Mouse (Mus musculus): ENCODE measurements at regions not wholly inside any gene's neighbourhood (a gene's known extent, or its start where the extent isn't known, plus 50 kb on each side); places are given as distances from the start of the nearest gene placed in this dataset.
A peak's percentile ranks its signal among the peaks of the same experiment; 100 is the strongest.

DNA sequence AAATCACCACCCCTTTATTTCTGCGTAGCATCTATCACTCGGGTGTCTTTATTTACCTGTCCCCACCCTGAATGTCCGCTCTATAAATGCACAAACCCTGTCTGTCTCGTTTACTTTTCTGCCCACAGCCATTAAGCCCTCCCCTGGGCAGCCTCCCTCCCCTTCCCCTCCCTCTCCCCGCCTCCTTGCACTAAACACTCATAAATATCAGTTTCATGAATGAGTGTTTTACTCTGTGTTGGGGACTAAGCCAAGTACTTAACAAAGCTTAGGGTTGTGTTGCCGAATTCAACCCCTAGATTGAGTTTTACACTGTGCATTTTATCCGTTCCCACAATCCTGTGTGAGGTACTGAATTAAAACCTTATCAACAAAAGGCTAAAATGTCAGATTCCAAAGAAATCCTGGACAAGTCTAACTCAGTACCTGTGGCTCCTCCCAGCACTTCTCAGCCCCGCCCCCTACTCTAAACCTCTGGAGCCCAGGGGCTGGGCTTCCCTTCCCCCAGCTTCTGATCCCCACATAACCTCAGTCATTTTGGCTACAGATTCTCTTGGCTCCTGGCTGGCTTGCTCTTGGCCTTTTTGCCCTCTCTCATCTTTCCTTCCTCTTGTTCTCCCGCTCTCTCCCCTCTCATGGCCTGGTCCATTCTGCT lies 52.0 kb upstream of the Clint1 start:
- 20% methylated on average over 9 of the region's 9 CpGs for WGBS
- H3K27ac ChIP-seq (ENCODE audit: low read depth, low read length) = no peak overlapping the region
- H3K36me3 ChIP-seq (ENCODE audit: control insufficient read depth, insufficient read depth, low read length) = no peaks in the 10 kb centered on the region

More for the DNA sequence above, 52.0 kb upstream of the Clint1 start:
- H3K4me2 ChIP-seq (ENCODE audit: low read depth, low read length) = no peak overlapping the region
- ATAC-seq (ENCODE audit: low read depth) = peak; percentile 49; the same call in 1 of the 2 replicates
- no peak overlapping the region for H3K4me3 ChIP-seq (ENCODE audit: low read depth, low read length)
- H3K9me3 ChIP-seq (ENCODE audit: control insufficient read depth, low read length) = no peaks in the 10 kb centered on the region
- no peak overlapping the region for H3K9ac ChIP-seq (replicated peaks; ENCODE audit: low read depth, low read length)
- H3K4me1 ChIP-seq (ENCODE audit: control insufficient read depth, insufficient read depth, low read length) = 0 out of 2 replicates have a peak, but pooled peaks cover 3% of the 10 kb centered on the region
- H3K27me3 ChIP-seq (ENCODE audit: control insufficient read depth, insufficient read depth, low read length) = no peaks in the 10 kb centered on the region
